Mouse (Mus musculus) kidney, adult 11 months (tissue): Measurements from ENCODE around the gene Rab3il1.

Experiments used
- DNase-seq: peaks from one replicate; pipeline ENCODE4 v3.0.0; 2022

Gene Rab3il1

DNA sequence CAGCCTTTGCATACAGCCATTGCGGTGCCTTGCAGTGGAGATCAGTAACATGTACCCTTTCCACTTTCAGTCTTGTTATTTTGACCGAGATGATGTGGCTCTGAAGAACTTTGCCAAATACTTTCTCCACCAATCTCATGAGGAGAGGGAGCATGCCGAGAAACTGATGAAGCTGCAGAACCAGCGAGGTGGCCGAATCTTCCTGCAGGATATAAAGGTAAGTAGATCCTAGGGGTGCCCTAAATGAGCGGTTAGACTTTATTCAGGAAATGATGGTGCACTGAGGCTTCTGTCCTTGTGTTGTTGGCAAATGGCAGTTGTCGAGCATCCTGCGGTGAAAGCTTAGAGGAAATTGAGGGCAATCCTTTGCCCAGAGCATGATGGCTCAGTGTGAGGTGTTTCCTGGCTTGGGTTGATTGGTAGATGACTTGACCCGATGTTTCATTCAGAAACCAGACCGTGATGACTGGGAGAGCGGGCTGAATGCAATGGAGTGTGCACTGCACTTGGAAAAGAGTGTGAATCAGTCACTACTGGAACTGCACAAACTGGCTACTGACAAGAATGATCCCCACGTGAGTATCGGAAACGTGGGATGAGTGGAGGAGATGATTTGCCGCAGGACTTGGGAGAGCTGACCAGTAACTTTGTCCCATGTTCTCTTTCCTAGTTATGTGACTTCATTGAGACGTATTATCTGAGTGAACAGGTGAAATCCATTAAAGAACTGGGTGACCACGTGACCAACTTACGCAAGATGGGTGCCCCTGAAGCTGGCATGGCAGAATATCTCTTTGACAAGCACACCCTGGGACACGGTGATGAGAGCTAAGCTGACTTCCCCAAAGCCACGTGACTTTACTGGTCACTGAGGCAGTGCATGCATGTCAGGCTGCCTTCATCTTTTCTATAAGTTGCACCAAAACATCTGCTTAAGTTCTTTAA is 17.1 kb upstream of the Rab3il1 start:
- no peak for DNase-seq

DNA sequence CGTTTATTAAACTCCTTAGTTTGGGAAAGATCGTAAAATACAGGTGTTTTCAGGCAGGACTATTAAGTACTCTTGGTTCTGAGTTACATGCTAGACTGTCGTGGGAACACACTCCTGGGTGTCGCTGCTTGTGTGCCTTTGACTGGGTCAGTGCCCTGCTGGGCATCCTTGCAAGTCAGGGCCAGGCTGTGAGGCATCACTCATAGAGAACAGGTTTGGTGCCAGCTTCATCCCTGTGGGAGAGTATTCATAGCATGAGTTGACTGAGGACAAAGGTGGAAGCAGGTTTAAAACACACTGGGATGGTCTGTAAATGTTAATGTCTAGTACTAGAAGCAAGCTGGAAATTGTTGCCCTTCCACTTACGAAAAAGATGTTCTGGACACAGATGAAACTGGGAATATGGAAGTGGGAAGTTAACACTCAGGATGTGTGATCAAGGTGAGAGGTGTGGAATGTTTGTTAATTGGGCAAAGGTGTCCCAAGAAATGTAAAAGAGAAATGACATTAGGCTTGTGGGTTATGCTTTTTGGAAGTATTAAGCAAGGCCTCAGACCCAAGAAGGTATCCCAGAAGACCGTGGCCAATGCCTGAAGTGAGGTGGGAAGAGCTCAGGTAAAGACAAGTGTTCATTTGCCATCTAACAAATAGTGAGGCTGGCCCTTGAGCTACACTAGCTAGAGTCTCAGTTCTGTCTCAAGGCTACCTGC is 16.1 kb upstream of the Rab3il1 start:
- DNase-seq = no peak

DNA sequence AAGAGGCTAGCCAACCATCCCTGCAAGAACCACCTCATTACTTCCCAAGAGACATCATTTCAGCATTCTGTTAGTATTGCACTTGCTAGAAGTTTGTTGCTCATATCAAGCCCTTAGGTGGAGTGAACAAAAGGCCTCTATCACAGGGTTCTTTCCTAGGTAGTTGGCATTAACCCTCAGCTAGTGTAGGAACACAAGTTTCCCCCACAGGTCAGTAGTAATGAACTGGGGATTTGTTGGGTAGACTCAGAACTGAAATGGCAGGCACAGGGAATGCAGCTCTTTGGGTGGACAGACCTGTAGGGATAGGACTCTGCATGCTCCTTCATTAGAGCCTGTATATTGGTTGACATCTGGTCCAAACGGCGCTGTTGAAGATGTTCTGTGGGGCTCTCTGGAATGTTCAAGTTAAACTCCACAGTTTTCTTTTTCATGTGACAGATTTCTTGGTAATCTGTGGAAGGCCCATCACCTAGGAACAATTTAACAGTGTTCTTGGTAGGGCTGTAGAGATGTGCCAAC is 15.5 kb upstream of the Rab3il1 start:
- no peak for DNase-seq

- no peak for DNase-seq
These were observed 14.3 kb upstream of the Rab3il1 start for GRCm38 (mm10) chr19:9987192-9987591.

GRCm38 (mm10) chr19:9987593-9987992 is 13.9 kb upstream of the Rab3il1 start:
- no peak for DNase-seq

DNA sequence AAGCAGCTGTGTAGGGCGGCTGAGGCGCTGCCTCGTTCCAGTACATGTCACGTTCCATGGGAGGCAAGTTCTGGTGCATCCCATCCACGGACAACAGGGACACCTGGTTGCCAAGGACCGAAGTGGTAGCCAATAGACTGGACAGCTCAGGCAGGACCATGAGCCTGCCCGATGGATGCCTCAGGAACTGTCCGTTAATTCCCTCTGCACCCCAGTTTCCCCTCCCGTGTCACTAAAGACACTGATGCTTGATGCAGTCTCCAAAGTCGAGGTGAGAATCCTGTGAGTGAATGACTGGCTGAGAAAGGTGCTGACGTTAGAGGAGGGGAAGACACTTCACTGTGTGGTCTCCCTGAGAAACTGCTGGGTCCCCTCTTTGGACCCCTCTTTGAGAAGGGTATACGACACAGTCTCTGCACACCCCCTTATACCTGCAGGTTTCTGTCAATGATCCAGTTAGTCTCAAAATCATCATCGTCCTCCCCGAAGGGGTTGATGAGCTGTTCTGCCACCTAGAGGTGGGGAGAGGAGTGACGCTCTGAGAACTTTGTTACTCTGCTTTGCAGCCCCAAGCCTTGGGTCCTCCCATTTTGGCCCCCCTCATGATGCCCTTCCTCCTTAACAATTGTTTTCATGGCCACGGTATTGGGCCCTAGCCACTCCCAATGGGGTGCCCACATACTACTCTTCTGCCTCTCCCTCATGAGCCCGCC is 12.1 kb upstream of the Rab3il1 start:
- DNase-seq = no peak

- no peak for DNase-seq
These were observed 11.6 kb upstream of the Rab3il1 start for GRCm38 (mm10) chr19:9989884-9990256.

GRCm38 (mm10) chr19:9991304-9991703 is 10.2 kb upstream of the Rab3il1 start:
- peak; percentile 65 for DNase-seq

GRCm38 (mm10) chr19:9992011-9992958 is 9.2 kb upstream of the Rab3il1 start:
- no peak for DNase-seq

GRCm38 (mm10) chr19:9993036-9993656 is 8.3 kb upstream of the Rab3il1 start:
- peak; percentile 82 for DNase-seq

DNA sequence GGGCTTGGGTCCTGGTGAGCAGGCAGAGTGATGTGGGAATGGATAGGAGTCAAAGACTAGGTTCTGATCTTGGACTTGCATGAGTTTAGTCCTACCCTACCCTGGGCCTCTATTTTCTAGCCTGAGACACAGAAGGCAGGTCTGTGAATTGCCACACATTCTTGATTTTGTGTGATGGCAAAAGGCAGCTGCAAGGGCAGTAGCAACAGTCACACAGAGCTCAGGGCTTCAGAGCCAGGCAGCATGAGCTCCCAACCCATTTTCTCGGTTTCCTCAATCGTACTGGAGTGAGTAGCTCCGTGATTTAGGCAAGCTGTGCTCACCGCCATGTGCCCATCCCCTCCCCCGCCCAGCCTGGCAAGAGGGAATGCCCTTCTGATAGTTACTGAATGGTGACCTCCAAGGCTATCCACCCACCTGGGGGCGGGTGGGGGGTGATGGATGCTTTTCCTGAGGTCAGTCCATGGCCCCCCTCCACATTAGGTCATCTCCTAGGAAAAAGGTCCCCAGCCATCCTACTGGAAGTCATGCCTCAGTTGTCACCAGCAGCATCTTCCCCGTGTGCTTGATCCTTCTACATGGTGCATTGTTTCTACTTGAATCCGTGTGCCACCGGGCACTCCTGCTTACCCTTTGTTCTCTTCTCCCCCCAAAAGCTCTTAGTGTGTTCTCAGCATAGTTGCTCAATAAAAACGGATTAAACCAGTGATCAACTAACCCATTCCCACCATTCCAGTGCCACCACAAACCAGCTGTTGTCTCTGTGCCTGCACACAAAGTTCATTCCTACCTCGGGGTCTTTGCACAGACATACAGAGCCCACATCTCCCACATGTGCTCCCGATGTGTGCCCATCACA is 4.0 kb upstream of the Rab3il1 start:
- DNase-seq = no peak

- DNase-seq = no peak
These were observed 3.4 kb upstream of the Rab3il1 start for GRCm38 (mm10) chr19:9998063-9998416.

GRCm38 (mm10) chr19:9998736-9999486 is 2.6 kb upstream of the Rab3il1 start:
- DNase-seq = no peak

DNA sequence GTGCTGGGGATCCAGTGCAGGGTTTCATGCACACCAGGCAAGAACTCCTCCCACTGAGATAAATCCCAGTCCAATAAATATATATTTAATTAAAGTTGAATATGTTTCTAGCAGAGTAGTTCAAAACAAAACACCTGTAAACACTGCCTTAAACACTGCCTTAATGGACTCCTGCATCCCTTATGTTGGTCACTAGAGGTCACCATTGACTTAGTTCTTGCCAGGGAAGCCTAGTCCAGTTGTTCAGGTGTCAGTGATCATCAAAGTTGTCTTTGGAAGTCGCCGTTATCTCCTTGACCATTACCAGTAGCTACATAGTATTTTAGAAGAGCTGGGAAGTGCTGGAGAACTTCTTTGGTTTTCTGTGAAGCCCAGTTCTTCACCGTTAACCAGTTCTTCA is 1.1 kb upstream of the Rab3il1 start:
- peak; percentile 37 for DNase-seq

DNA sequence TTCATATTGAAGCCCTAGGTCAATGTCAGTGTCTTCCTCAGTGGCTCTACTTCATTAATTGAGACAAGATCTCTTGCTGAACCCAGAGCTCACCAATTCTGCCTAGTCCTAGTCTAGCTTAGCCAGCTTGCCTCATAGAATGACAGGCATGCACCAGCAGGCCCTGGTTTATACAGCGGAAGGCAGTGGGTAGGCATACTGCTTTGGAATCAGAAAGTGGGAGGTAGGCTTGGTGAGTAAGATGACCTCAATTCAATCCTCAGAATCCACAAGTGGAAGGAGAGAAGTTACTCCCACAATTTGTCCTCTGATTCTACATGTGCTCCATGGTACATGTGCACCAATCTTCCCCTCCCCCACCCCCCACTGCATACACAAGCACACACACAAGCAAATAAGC is 2.2 kb downstream of the Rab3il1 start:
- no peak for DNase-seq

GRCm38 (mm10) chr19:10011408-10011807 is 9.9 kb downstream of the Rab3il1 start:
- DNase-seq = no peak

GRCm38 (mm10) chr19:10012827-10013278 is 11.4 kb downstream of the Rab3il1 start:
- DNase-seq = no peak

DNA sequence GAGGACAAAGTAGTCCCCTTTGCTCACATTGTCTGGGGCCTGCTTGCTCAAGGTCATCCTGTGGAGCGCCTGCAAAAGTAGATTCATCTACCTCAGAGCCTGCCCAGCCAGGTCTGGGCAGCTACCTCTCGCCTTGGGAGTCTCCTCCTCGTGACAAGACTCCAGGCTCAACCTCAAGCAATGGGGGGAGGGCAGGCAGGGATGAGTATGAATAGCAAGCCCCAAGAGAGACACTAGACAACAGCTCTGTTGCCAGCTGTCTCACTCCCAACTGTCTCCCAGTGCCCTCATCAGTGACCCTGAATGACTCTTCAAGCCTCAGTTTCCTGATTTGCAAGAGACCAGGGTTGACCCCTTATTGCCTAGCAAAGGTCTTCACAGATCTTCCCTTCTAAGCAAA is 11.9 kb downstream of the Rab3il1 start:
- DNase-seq = no peak

- no peak for DNase-seq
These were observed 12.4 kb downstream of the Rab3il1 start for GRCm38 (mm10) chr19:10013913-10014312.

- peak; percentile 75 for DNase-seq
These were observed 13.4 kb downstream of the Rab3il1 start for GRCm38 (mm10) chr19:10014824-10015223.
